Mouse (Mus musculus): ENCODE results near the gene Ccdc126. TPM values are rescaled to one million over a fixed set of nuclear protein-coding genes. Genes with fewer than 3 reads are reported as not detected.

Gene Ccdc126
- total RNA-seq (2014; rRNA removed) (1.2 and 1.8 TPM in 2 replicates), polyA plus RNA-seq (2012; rRNA removed) (0.84 and 0.87 TPM in 2 replicates)

GRCm38 (mm10) chr6:49318966-49319594 lies at the start of gene Ccdc126:
Gene Ccdc126, plus strand, starts transcription at chr6:49319274.
- H3K9ac ChIP-seq (ENCODE audit: low read depth, low read length) = peak within 1 kb of the TSS; percentile 78
- peak within 1 kb of the TSS; percentile 67 for H3K27ac ChIP-seq (replicated peaks; ENCODE audit: insufficient read depth, low read depth, low read length)
- peaks cover 2% of the 10 kb centered on the region; the same call in 1 of the 2 replicates for H3K4me1 ChIP-seq (ENCODE audit: control insufficient read depth, insufficient read depth, low read length)
- no peaks in the 10 kb centered on the region for H3K79me2 ChIP-seq (ENCODE audit: control insufficient read depth, insufficient read depth, low read length)
- no peaks in the 10 kb centered on the region for H3K27me3 ChIP-seq (ENCODE audit: control insufficient read depth, insufficient read depth, low read length)
- TF ChIP-seq POLR2A (IDR thresholded peaks at IDR 0.05; ENCODE audit: extremely low read depth, insufficient read depth, low read length) = peak; percentile 40; the same call in 1 of the 2 replicates
- TF ChIP-seq CTCF (IDR thresholded peaks at IDR 0.05; ENCODE audit: low read depth, low read length) = peak; percentile 77
- no peaks in the 10 kb centered on the region for H3K36me3 ChIP-seq (ENCODE audit: control insufficient read depth, insufficient read depth, low read length)
- H3K4me3 ChIP-seq (ENCODE audit: insufficient read depth, low read depth, low read length) = peak within 1 kb of the TSS; percentile 72
- peak; percentile 93 for DNase-seq (ENCODE audit: extremely low read depth, low read depth, low spot score)
- WGBS = under 1% methylated on average over 47 of the region's 47 CpGs

- H3K4me1 ChIP-seq (ENCODE audit: control insufficient read depth, insufficient read depth, low read length) = no peaks in the 10 kb centered on the region
- no peak for DNase-seq (ENCODE audit: extremely low read depth, low read depth, low spot score)
- no peak overlapping the region for H3K27ac ChIP-seq (replicated peaks; ENCODE audit: insufficient read depth, low read depth, low read length)
- 56% methylated on average over 11 of the region's 11 CpGs for WGBS
- no peaks in the 10 kb centered on the region for H3K79me2 ChIP-seq (ENCODE audit: control insufficient read depth, insufficient read depth, low read length)
- TF ChIP-seq CTCF (IDR thresholded peaks at IDR 0.05; ENCODE audit: low read depth, low read length) (no peak), POLR2A (IDR thresholded peaks at IDR 0.05; ENCODE audit: extremely low read depth, insufficient read depth, low read length) (no peak)
- H3K4me3 ChIP-seq (ENCODE audit: insufficient read depth, low read depth, low read length) = no peak overlapping the region
- no peak overlapping the region for H3K9ac ChIP-seq (ENCODE audit: low read depth, low read length)
- no peaks in the 10 kb centered on the region for H3K36me3 ChIP-seq (ENCODE audit: control insufficient read depth, insufficient read depth, low read length)
- H3K27me3 ChIP-seq (ENCODE audit: control insufficient read depth, insufficient read depth, low read length) = no peaks in the 10 kb centered on the region
These were observed 49.2 kb upstream of the Ccdc126 start for GRCm38 (mm10) chr6:49269923-49270322.

GRCm38 (mm10) chr6:49271815-49272214 lies 47.3 kb upstream of the Ccdc126 start:
- H3K79me2 ChIP-seq (ENCODE audit: control insufficient read depth, insufficient read depth, low read length) = no peaks in the 10 kb centered on the region
- WGBS = 90% methylated on average over 6 of the region's 6 CpGs
- no peak for DNase-seq (ENCODE audit: extremely low read depth, low read depth, low spot score)

GRCm38 (mm10) chr6:49272863-49273262 lies 46.2 kb upstream of the Ccdc126 start:
- 86% methylated on average over 2 of the region's 2 CpGs for WGBS
- TF ChIP-seq CTCF (IDR thresholded peaks at IDR 0.05; ENCODE audit: low read depth, low read length) (no peak), POLR2A (IDR thresholded peaks at IDR 0.05; ENCODE audit: extremely low read depth, insufficient read depth, low read length) (no peak)
- no peaks in the 10 kb centered on the region for H3K27me3 ChIP-seq (ENCODE audit: control insufficient read depth, insufficient read depth, low read length)
- H3K4me3 ChIP-seq (ENCODE audit: insufficient read depth, low read depth, low read length) = no peak overlapping the region
- no peak overlapping the region for H3K9ac ChIP-seq (ENCODE audit: low read depth, low read length)
- DNase-seq (ENCODE audit: extremely low read depth, low read depth, low spot score) = no peak
- no peaks in the 10 kb centered on the region for H3K36me3 ChIP-seq (ENCODE audit: control insufficient read depth, insufficient read depth, low read length)
- H3K79me2 ChIP-seq (ENCODE audit: control insufficient read depth, insufficient read depth, low read length) = no peaks in the 10 kb centered on the region
- H3K27ac ChIP-seq (replicated peaks; ENCODE audit: insufficient read depth, low read depth, low read length) = no peak overlapping the region
- H3K4me1 ChIP-seq (ENCODE audit: control insufficient read depth, insufficient read depth, low read length) = no peaks in the 10 kb centered on the region

More at GRCm38 (mm10) chr6:49271815-49272214, 47.3 kb upstream of the Ccdc126 start:
- no peaks in the 10 kb centered on the region for H3K4me1 ChIP-seq (ENCODE audit: control insufficient read depth, insufficient read depth, low read length)
- no peak overlapping the region for H3K9ac ChIP-seq (ENCODE audit: low read depth, low read length)
- H3K27ac ChIP-seq (replicated peaks; ENCODE audit: insufficient read depth, low read depth, low read length) = no peak overlapping the region
- H3K4me3 ChIP-seq (ENCODE audit: insufficient read depth, low read depth, low read length) = no peak overlapping the region
- TF ChIP-seq POLR2A (IDR thresholded peaks at IDR 0.05; ENCODE audit: extremely low read depth, insufficient read depth, low read length) (no peak), CTCF (IDR thresholded peaks at IDR 0.05; ENCODE audit: low read depth, low read length) (no peak)
- H3K27me3 ChIP-seq (ENCODE audit: control insufficient read depth, insufficient read depth, low read length) = no peaks in the 10 kb centered on the region
- no peaks in the 10 kb centered on the region for H3K36me3 ChIP-seq (ENCODE audit: control insufficient read depth, insufficient read depth, low read length)

GRCm38 (mm10) chr6:49273934-49274333 lies 45.1 kb upstream of the Ccdc126 start:
- TF ChIP-seq POLR2A (IDR thresholded peaks at IDR 0.05; ENCODE audit: extremely low read depth, insufficient read depth, low read length) (no peak), CTCF (IDR thresholded peaks at IDR 0.05; ENCODE audit: low read depth, low read length) (no peak)
- Histone ChIP-seq H3K4me3 (ENCODE audit: insufficient read depth, low read depth, low read length) (no peak overlapping the region), H3K27ac (replicated peaks; ENCODE audit: insufficient read depth, low read depth, low read length) (no peak overlapping the region), H3K9ac (ENCODE audit: low read depth, low read length) (no peak overlapping the region), H3K79me2 (ENCODE audit: control insufficient read depth, insufficient read depth, low read length) (no peaks in the 10 kb centered on the region), H3K36me3 (ENCODE audit: control insufficient read depth, insufficient read depth, low read length) (no peaks in the 10 kb centered on the region), H3K27me3 (ENCODE audit: control insufficient read depth, insufficient read depth, low read length) (no peaks in the 10 kb centered on the region), H3K4me1 (ENCODE audit: control insufficient read depth, insufficient read depth, low read length) (no peaks in the 10 kb centered on the region)
- no peak for DNase-seq (ENCODE audit: extremely low read depth, low read depth, low spot score)
- 37% methylated on average over 4 of the region's 4 CpGs for WGBS

- Histone ChIP-seq H3K27me3 (ENCODE audit: control insufficient read depth, insufficient read depth, low read length) (no peaks in the 10 kb centered on the region), H3K79me2 (ENCODE audit: control insufficient read depth, insufficient read depth, low read length) (no peaks in the 10 kb centered on the region), H3K4me3 (ENCODE audit: insufficient read depth, low read depth, low read length) (no peak overlapping the region), H3K27ac (replicated peaks; ENCODE audit: insufficient read depth, low read depth, low read length) (no peak overlapping the region), H3K4me1 (ENCODE audit: control insufficient read depth, insufficient read depth, low read length) (no peaks in the 10 kb centered on the region), H3K36me3 (ENCODE audit: control insufficient read depth, insufficient read depth, low read length) (no peaks in the 10 kb centered on the region), H3K9ac (ENCODE audit: low read depth, low read length) (no peak overlapping the region)
- no peak for DNase-seq (ENCODE audit: extremely low read depth, low read depth, low spot score)
- no peak for TF ChIP-seq CTCF (IDR thresholded peaks at IDR 0.05; ENCODE audit: low read depth, low read length)
- whole genome bisulfite sequencing = 63% methylated on average over 9 of the region's 9 CpGs
These were observed 44.5 kb upstream of the Ccdc126 start for GRCm38 (mm10) chr6:49274416-49275091.
